Mouse (Mus musculus) bone marrow macrophage, adult 2 months (primary cell): ENCODE measurements around the gene Ubr4.

ENCODE experiments used
- CTCF ChIP-seq: IDR thresholded peaks from 2 replicates; pipeline ENCODE4 v1.5.1; 2012; ENCODE audit warnings: low read depth, mild to moderate bottlenecking, low read length, moderate library complexity
- POLR2A ChIP-seq: IDR thresholded peaks from 2 replicates; pipeline ENCODE4 v1.6.1; 2012; ENCODE audit warnings: mild to moderate bottlenecking, low read depth, low read length, borderline replicate concordance

GRCm38 (mm10) chr4:139479176-139479575, 126.8 kb downstream of the Ubr4 start:
- TF ChIP-seq POLR2A: no peak
- no peak for TF ChIP-seq CTCF
